Mouse (Mus musculus) ES-Bruce4 (cell line): ENCODE data around the gene Il18.

ENCODE experiments used
- CTCF ChIP-seq: IDR thresholded peaks from one replicate; pipeline ENCODE4 v1.8.1; 2011; ENCODE audit warnings: low read depth, low read length
- POLR2A ChIP-seq: IDR thresholded peaks from one replicate; pipeline ENCODE4 v1.8.1; 2011; ENCODE audit warnings: low read length; ENCODE audit not compliant: insufficient read depth

DNA sequence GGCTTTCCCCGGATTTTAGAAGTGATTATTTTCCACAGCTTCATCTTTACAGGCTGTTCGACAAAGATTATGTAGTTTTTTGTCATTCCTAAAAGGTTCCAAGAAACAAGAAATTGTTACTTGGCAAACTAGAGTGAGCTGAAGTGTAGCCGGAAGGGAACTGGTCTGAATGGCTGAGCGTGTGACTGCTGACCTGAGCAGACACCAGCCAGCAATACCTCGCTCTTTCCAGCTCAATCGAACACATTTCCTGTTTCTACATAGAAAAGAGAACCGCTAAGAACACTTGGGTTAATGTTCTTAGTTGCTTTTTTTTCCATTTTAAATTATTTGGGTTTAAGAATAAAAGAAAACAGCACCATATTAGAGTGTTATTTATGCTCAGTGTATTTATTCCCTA is 14.5 kb upstream of the Il18 start:
- TF ChIP-seq CTCF (no peak), POLR2A (no peak)
